Mouse (Mus musculus): Measurements from ENCODE around the gene Trmt1l.

DNA sequence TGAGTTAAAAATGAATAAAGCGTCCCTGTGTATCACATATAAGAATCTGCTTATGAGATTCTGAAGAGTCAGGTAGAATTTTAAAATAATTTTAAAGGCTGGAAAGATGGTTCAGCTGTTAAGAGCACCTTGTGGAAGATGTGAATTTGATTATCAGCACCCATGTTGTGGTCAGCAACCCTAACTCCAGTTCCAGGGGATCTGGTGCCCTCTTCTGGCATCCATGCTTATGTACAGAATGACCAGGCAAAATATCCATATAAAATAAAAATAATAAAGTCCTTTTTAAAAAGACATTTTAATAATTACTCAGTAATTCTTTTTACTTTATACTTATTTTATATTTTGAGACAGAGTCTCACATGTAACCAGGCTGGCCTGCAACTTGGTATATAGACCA lies 38.3 kb upstream of the Trmt1l start:
- TF ChIP-seq POLR2A (IDR thresholded peaks at IDR 0.05; ENCODE audit: low read depth, low read length) (no peak), CTCF (IDR thresholded peaks at IDR 0.05; ENCODE audit: extremely low read depth, insufficient read depth, insufficient read length, insufficient replicate concordance) (peak; percentile 15; the same call in 1 of the 2 replicates)
